Mouse (Mus musculus) hindbrain, embryonic 15.5 days (tissue): ENCODE results near the gene Tbx10. TPM values are rescaled to one million over a fixed set of nuclear protein-coding genes. Genes with fewer than 3 reads are reported as not detected.
A peak's percentile ranks its signal among the peaks of the same experiment; 100 is the strongest.
"Not testable (repeated sequence)": the region's sequence is repeated elsewhere in the genome, so short reads cannot be mapped to it uniquely, and the experiment has no call there.

ENCODE experiments used
- ATAC-seq: fragments of 200-750 bp; cut with Nextera tagmentation; 2 replicates; pipeline ENCODE4 v1.8.0; 2017; ENCODE audit warnings: low read depth, moderate number of reproducible peaks, moderate TSS enrichment; ENCODE audit not compliant: low FRiP score
- H3K27ac ChIP-seq: fragments of 300-500 bp; sonication (generic); replicated peaks from 2 replicates; pipeline ENCODE4 v1.5.1; 2015; ENCODE audit warnings: mild to moderate bottlenecking, inconsistent platforms
- H3K27me3 ChIP-seq: fragments of 300-500 bp; sonication (generic); 2 replicates; pipeline ENCODE4 v1.6.1; 2015; ENCODE audit warnings: control low read depth, inconsistent platforms
- H3K36me3 ChIP-seq: fragments of 300-500 bp; sonication (generic); 2 replicates; pipeline ENCODE4 v1.6.1; 2015; ENCODE audit warnings: control low read depth, inconsistent platforms
- H3K4me1 ChIP-seq: fragments of 300-500 bp; sonication (generic); replicated peaks from 2 replicates; pipeline ENCODE4 v1.6.1; 2015; ENCODE audit warnings: control low read depth, inconsistent platforms
- H3K4me2 ChIP-seq: fragments of 300-500 bp; sonication (generic); 2 replicates; pipeline ENCODE4 v1.6.1; 2015; ENCODE audit warnings: moderate library complexity, mild to moderate bottlenecking, inconsistent platforms
- H3K4me3 ChIP-seq: fragments of 300-500 bp; sonication (generic); 2 replicates; pipeline ENCODE4 v1.5.1; 2015; ENCODE audit warnings: mild to moderate bottlenecking, inconsistent platforms
- H3K9ac ChIP-seq: fragments of 300-500 bp; sonication (generic); 2 replicates; pipeline ENCODE4 v1.6.1; 2015; ENCODE audit warnings: inconsistent platforms
- H3K9me3 ChIP-seq: fragments of 300-500 bp; sonication (generic); 2 replicates; pipeline ENCODE4 v1.6.1; 2016; ENCODE audit warnings: control low read depth, inconsistent platforms
- WGBS: fragments of 180-500 bp; shearing (Covaris S2); methylation state at CpG from one replicate; pipeline ENCODE4 v1.1.7; 2015; 5-methylcytosine and 5-hydroxymethylcytosine counted together
- polyA plus RNA-seq: library from polyadenylated mRNA; unstranded; fragments of >200 nt; fragmentation: Nextera tagmentation; extraction: Ambion mirVana; gene quantifications from 2 replicates; pipeline ENCODE4 v1.2.1, GENCODE M21; 2015

The Tbx10 gene
- polyA plus RNA-seq = 0.31 and 0.40 TPM in 2 replicates

DNA sequence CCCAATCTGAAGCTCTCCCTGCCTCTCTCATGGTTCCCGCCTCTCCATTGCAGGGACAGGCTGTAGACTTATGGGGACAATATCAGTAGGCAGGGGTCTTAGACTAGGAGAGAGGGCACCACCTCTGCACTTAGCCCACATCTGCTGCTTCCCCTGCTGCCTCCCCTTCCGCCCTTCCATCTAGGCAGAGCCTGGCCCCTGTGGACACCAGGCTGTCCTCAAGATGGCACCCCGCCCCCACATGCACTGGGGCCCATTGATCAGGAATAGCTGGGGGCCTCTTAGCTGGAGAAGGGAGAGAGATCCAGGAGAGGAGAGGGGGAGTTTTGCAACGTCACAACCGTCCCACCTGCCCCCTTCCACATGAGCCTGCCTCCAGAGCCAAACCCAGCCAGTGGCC is at the start of gene Tbx10:
TSS of gene Tbx10 (plus strand) at position 337 of the 400 bp plus-strand sequence.
- H3K9me3 ChIP-seq = no peaks in the 10 kb centered on the region
- H3K4me1 ChIP-seq = no peaks in the 10 kb centered on the region
- no peak for ATAC-seq
- no peak within 1 kb of the TSS for H3K9ac ChIP-seq
- no peaks in the 10 kb centered on the region for H3K36me3 ChIP-seq
- H3K4me3 ChIP-seq = no peak within 1 kb of the TSS
- no peak within 1 kb of the TSS for H3K27ac ChIP-seq
- WGBS = 63% methylated on average over 5 of the region's 5 CpGs
- H3K4me2 ChIP-seq = no peak within 1 kb of the TSS
- H3K27me3 ChIP-seq = no peaks in the 10 kb centered on the region

DNA sequence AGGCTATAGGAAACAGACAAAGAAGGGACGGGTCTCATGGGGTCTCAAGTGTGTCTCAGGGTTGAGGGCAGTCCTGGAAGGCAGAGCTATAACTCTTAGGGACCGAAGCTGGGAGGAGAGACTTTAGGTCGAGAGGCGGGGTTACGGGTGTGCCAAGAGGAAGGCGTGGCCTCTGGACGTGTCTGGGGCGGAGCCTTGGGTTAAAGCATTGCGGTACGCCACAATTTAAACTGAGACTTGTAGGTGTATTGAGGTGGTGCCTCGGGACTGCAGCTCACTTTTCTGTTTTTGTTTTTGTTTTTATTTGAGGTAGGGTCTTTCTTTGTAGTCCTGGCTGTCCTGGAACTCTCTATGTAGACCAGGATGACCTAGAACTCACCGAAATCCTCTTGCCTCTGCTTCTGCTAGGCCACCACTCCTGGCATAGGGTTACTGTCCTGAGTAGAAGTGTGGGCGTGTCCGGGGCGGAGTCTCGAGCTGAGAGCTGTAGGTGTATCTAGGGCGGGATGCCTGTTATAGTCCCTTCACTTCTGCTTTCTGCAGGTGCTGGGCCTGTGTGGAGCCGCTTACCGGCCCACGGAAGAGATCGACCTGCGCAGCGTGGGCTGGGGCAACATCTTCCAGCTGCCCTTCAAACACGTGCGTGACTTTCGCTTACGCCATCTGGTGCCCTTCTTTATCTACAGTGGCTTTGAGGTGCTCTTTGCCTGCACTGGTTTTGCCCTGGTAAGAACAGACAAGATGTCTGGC is 49.4 kb upstream of the Tbx10 start:
- Histone ChIP-seq H3K27ac (no peak overlapping the region), H3K9ac (no peak overlapping the region), H3K36me3 (no peaks in the 10 kb centered on the region), H3K9me3 (no peaks in the 10 kb centered on the region), H3K4me3 (no peak overlapping the region), H3K4me1 (no peaks in the 10 kb centered on the region), H3K4me2 (peak overlapping the region; percentile 14; the same call in 1 of the 2 replicates), H3K27me3 (no peaks in the 10 kb centered on the region)
- no peak for ATAC-seq
- 23% methylated on average over 27 of the region's 27 CpGs for WGBS

DNA sequence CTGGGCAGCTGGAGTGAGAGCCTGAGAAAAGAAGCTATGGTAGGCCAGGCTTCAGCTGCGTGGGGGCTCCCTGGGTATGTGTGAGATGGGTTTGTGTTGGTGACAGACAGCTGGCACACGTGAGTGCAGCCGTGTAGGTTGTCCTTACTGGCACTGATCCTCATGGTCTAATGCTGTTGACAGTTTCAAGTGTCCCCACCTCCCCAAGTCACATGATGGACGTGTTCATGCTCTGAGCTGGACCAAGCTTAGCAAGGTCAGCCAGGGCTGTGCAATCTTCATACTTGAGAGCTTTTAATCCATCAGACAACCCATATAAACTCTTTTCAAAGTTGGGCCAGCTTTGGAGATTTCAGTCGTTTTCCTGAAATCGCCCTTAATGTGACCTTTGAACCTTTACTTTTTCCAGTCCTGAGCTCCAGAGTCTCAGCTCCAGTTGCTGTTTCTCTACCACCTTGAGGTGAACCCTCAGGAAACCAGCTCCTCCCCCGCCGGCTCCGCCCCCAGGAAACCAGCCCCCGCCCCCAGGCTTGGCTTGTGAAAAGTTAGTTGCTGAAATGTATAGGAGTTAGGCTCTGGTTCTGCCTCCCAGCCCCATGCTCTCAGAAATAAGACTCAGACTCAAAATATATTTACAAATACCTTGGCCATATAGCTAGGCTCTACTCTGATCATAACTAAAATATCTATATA is 46.5 kb upstream of the Tbx10 start:
- H3K4me1 ChIP-seq = no peaks in the 10 kb centered on the region
- 37% methylated on average over 10 of the region's 10 CpGs for WGBS
- H3K27ac ChIP-seq = no peak overlapping the region
- H3K4me2 ChIP-seq = no peak overlapping the region
- H3K36me3 ChIP-seq = no peaks in the 10 kb centered on the region
- H3K9me3 ChIP-seq = no peaks in the 10 kb centered on the region
- no peak for ATAC-seq
- no peak overlapping the region for H3K4me3 ChIP-seq
- no peaks in the 10 kb centered on the region for H3K27me3 ChIP-seq
- H3K9ac ChIP-seq = no peak overlapping the region

- no peak overlapping the region for H3K27ac ChIP-seq
- no peak overlapping the region for H3K9ac ChIP-seq
- H3K4me3 ChIP-seq = no peak overlapping the region
- no peaks in the 10 kb centered on the region for H3K27me3 ChIP-seq
- no peak overlapping the region for H3K4me2 ChIP-seq
- WGBS = 30% methylated on average over 2 of the region's 2 CpGs
- no peaks in the 10 kb centered on the region for H3K36me3 ChIP-seq
- H3K4me1 ChIP-seq = no peaks in the 10 kb centered on the region
- peak; percentile 86 for ATAC-seq
- no peaks in the 10 kb centered on the region for H3K9me3 ChIP-seq
Measured at GRCm38 (mm10) chr19:3946715-3947114, 45.8 kb upstream of the Tbx10 start.

GRCm38 (mm10) chr19:3947813-3948212 is 44.7 kb upstream of the Tbx10 start:
- WGBS = 78% methylated on average over 3 of the region's 3 CpGs
- H3K4me3 ChIP-seq = no peak overlapping the region
- no peak overlapping the region for H3K4me2 ChIP-seq
- H3K27me3 ChIP-seq = no peaks in the 10 kb centered on the region
- no peaks in the 10 kb centered on the region for H3K9me3 ChIP-seq
- H3K36me3 ChIP-seq = no peaks in the 10 kb centered on the region
- H3K9ac ChIP-seq = no peak overlapping the region
- ATAC-seq = no peak
- H3K27ac ChIP-seq = no peak overlapping the region
- H3K4me1 ChIP-seq = no peaks in the 10 kb centered on the region

- Histone ChIP-seq H3K9ac (no peak overlapping the region), H3K4me3 (no peak overlapping the region), H3K4me1 (no peaks in the 10 kb centered on the region), H3K4me2 (no peak overlapping the region), H3K9me3 (no peaks in the 10 kb centered on the region), H3K27me3 (no peaks in the 10 kb centered on the region), H3K36me3 (no peaks in the 10 kb centered on the region), H3K27ac (no peak overlapping the region)
- ATAC-seq = no peak
- WGBS = 73% methylated on average over 14 of the region's 14 CpGs
Measured at GRCm38 (mm10) chr19:3948546-3948945, 44.0 kb upstream of the Tbx10 start.

- Histone ChIP-seq H3K9me3 (no peaks in the 10 kb centered on the region), H3K27me3 (no peaks in the 10 kb centered on the region)
- 83% methylated on average over 3 of the region's 3 CpGs for WGBS
Measured at GRCm38 (mm10) chr19:3950331-3950730, 42.2 kb upstream of the Tbx10 start.

DNA sequence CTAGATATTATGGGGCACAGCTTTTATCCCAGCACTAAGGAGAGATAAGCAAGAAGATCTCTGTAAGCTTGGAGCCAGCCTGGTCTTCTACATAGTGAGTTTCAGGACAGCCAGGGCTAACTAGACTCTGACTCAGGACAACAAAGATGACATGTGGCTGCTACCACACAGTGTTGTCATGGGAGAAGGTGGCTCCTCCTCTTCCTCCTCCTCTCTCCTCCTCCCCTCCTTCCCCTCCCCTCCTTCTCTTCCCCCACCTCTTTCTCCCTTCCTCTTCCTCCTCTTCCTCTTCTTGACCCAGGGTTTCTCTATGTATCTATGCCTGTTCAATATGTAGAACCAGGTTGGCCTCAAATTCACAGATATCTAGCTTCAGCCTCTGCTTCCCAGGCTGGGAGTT is 41.1 kb upstream of the Tbx10 start:
- Histone ChIP-seq H3K4me3 (no peak overlapping the region), H3K4me2 (no peak overlapping the region), H3K4me1 (no peaks in the 10 kb centered on the region), H3K9me3 (no peaks in the 10 kb centered on the region), H3K27ac (no peak overlapping the region), H3K27me3 (no peaks in the 10 kb centered on the region), H3K9ac (no peak overlapping the region), H3K36me3 (no peaks in the 10 kb centered on the region)
- no peak for ATAC-seq

More at GRCm38 (mm10) chr19:3950331-3950730, 42.2 kb upstream of the Tbx10 start:
- Histone ChIP-seq H3K4me3 (no peak overlapping the region), H3K4me2 (no peak overlapping the region), H3K27ac (no peak overlapping the region), H3K36me3 (no peaks in the 10 kb centered on the region), H3K4me1 (no peaks in the 10 kb centered on the region), H3K9ac (no peak overlapping the region)
- ATAC-seq = no peak

- Histone ChIP-seq H3K4me3 (no peak overlapping the region), H3K9ac (no peak overlapping the region), H3K4me1 (no peaks in the 10 kb centered on the region), H3K27ac (no peak overlapping the region), H3K27me3 (no peaks in the 10 kb centered on the region), H3K4me2 (no peak overlapping the region), H3K9me3 (no peaks in the 10 kb centered on the region), H3K36me3 (no peaks in the 10 kb centered on the region)
- WGBS = 46% methylated on average over 1 of the region's 1 CpGs
- no peak for ATAC-seq
Measured at GRCm38 (mm10) chr19:3952099-3952498, 40.5 kb upstream of the Tbx10 start.

GRCm38 (mm10) chr19:3955033-3955432 is 37.5 kb upstream of the Tbx10 start:
- Histone ChIP-seq H3K4me1 (no peaks in the 10 kb centered on the region), H3K4me2 (no peak overlapping the region), H3K27me3 (no peaks in the 10 kb centered on the region), H3K4me3 (no peak overlapping the region), H3K36me3 (no peaks in the 10 kb centered on the region), H3K9me3 (no peaks in the 10 kb centered on the region), H3K9ac (no peak overlapping the region), H3K27ac (no peak overlapping the region)
- WGBS = 86% methylated on average over 3 of the region's 3 CpGs
- no peak for ATAC-seq

DNA sequence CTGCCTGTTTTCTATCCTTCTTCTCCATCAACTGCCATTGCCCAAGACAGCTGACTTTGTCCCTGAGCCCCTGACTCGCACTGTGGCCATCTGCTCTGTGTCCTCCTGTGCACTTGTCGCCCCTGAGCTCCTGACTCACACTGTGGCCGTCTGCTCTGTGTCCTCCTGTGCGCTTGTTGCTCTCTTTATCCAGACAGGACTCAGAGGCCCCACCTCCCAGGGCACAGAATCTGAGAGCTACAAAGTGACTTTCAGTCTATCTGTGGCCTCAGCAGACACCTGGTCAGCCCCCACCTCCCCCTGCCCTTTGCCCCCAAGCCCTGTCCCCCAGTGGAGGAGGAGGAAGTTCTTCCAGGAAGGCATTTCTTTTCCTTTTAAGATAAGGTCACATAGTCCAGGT is 36.7 kb upstream of the Tbx10 start:
- Histone ChIP-seq H3K9me3 (no peaks in the 10 kb centered on the region), H3K36me3 (no peaks in the 10 kb centered on the region), H3K4me2 (no peak overlapping the region), H3K9ac (no peak overlapping the region), H3K4me1 (no peaks in the 10 kb centered on the region), H3K4me3 (no peak overlapping the region), H3K27ac (no peak overlapping the region), H3K27me3 (no peaks in the 10 kb centered on the region)
- 66% methylated on average over 4 of the region's 4 CpGs for WGBS
- ATAC-seq = no peak

DNA sequence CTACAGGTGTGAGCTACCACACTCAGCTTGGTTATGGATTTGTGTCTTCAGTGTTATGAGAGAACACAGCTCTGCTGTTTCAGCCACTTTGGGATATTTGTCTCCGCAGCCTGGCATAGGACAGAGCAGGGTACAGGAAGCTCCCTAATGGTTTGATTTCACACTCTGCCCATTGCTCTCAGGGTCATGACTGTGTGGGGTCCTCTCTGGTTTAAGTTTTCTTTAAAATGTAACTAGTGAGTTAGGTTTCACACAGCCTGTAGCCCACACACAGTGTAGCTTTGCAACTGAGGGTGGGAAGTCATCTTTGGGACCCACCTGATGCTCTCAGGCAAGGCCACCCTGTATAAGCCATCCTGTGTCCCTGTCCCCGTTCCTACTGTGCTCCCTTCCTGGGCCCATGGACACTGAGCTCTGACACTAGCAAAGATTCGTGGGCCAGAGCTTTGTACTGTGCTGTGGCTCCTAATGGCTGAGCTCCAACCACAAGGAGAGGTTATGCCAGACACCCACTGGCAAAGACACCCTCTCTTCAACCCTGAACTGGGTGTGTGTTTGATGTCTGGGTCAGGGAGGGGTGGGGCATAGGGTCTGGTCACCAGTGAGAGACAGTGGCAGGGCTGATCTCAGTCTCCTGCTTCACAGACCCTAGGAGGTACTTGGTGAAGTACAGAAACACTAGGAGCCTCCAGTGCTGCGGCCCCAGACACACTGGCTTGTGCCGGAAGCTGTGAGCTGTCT is 35.1 kb upstream of the Tbx10 start:
- H3K4me2 ChIP-seq, H3K4me1 ChIP-seq, H3K27me3 ChIP-seq, ATAC-seq, H3K27ac ChIP-seq, H3K4me3 ChIP-seq, H3K36me3 ChIP-seq, H3K9ac ChIP-seq, H3K9me3 ChIP-seq: not testable (repeated sequence)
- WGBS = 86% methylated on average over 5 of the region's 5 CpGs
